Mouse (Mus musculus) liver, embryonic 14.5 days (tissue): ENCODE measurements around the gene Elf5.

Experiments
- CTCF ChIP-seq: IDR thresholded peaks from 2 replicates; pipeline ENCODE4 v1.5.1; 2016; ENCODE audit warnings: antibody characterized with exemption, low read depth, control low read depth
- EP300 ChIP-seq: IDR thresholded peaks from 2 replicates; pipeline ENCODE4 v1.6.1; 2016; ENCODE audit warnings: antibody characterized with exemption, low read depth

DNA sequence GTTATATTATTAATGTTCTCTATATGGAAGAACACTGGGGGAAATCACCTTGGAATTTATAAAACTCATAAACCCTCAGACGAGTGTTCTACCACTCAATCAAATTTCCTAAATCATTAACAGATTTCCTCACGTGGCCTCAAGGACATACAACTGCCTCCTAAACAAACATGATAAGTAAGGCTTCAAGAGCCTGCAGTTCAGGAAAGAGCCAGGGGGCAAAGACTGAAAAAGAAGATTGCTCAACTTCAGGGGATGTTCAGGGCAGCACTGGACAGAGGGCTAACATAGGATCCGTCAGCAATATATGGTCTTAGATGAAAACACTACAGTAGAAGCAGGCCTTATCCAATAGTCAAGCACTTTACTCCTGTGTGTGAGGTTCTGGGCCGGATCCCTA, 66.0 kb downstream of the Elf5 start:
- no peak for TF ChIP-seq CTCF
- no peak for TF ChIP-seq EP300
